Mouse (Mus musculus) ES-Bruce4 (cell line): ENCODE data around the gene Zfp316. TPM values are rescaled to one million over a fixed set of nuclear protein-coding genes. Genes with fewer than 3 reads are reported as not detected.
A peak's percentile ranks its signal among the peaks of the same experiment; 100 is the strongest.

Source experiments
- H3K27ac ChIP-seq: 2 replicates; pipeline ENCODE4 v1.5.1; 2012; ENCODE audit warnings: low read length, inconsistent platforms; ENCODE audit not compliant: insufficient read depth
- H3K27me3 ChIP-seq: 2 replicates; pipeline ENCODE4 v1.6.1; 2012; ENCODE audit warnings: mild to moderate bottlenecking, low read length, inconsistent platforms; ENCODE audit not compliant: control insufficient read depth, poor library complexity, insufficient read depth, severe bottlenecking
- H3K36me3 ChIP-seq: 2 replicates; pipeline ENCODE4 v1.6.1; 2012; ENCODE audit warnings: inconsistent platforms, mild to moderate bottlenecking, low read length, moderate library complexity; ENCODE audit not compliant: control insufficient read depth, poor library complexity, insufficient read depth, severe bottlenecking
- H3K4me1 ChIP-seq: one replicate; pipeline ENCODE4 v1.8.1; 2011; ENCODE audit warnings: low read length; ENCODE audit not compliant: control insufficient read depth, insufficient read depth
- H3K4me3 ChIP-seq: 2 replicates; pipeline ENCODE4 v1.5.1; 2011; ENCODE audit warnings: low read depth, mild to moderate bottlenecking, low read length
- H3K9ac ChIP-seq: 2 replicates; pipeline ENCODE4 v1.6.1; 2012; ENCODE audit warnings: low read depth, mild to moderate bottlenecking, inconsistent platforms; ENCODE audit not compliant: poor library complexity, severe bottlenecking
- H3K9me3 ChIP-seq: replicated peaks from 2 replicates; pipeline ENCODE4 v1.6.1; 2012; ENCODE audit warnings: mild to moderate bottlenecking, low read length, inconsistent platforms; ENCODE audit not compliant: control insufficient read depth, poor library complexity, insufficient read depth, severe bottlenecking
- CTCF ChIP-seq: IDR thresholded peaks from one replicate; pipeline ENCODE4 v1.8.1; 2011; ENCODE audit warnings: low read depth, low read length
- EP300 ChIP-seq: IDR thresholded peaks from 2 replicates; pipeline ENCODE4 v1.6.1; 2011; ENCODE audit warnings: low read depth, low read length; ENCODE audit not compliant: insufficient read depth
- POLR2A ChIP-seq: IDR thresholded peaks from one replicate; pipeline ENCODE4 v1.8.1; 2011; ENCODE audit warnings: low read length; ENCODE audit not compliant: insufficient read depth
- polyA plus RNA-seq: library from polyadenylated mRNA; stranded (reverse); fragments of >200 nt; gene quantifications from 2 replicates; pipeline ENCODE4 v1.2.4, GENCODE M21; 2011; ENCODE audit warnings: low read depth; ENCODE audit not compliant: missing spikeins, insufficient read depth, insufficient read length

The Zfp316 gene
- polyA plus RNA-seq, 1 experiment = 2.3 TPM

DNA sequence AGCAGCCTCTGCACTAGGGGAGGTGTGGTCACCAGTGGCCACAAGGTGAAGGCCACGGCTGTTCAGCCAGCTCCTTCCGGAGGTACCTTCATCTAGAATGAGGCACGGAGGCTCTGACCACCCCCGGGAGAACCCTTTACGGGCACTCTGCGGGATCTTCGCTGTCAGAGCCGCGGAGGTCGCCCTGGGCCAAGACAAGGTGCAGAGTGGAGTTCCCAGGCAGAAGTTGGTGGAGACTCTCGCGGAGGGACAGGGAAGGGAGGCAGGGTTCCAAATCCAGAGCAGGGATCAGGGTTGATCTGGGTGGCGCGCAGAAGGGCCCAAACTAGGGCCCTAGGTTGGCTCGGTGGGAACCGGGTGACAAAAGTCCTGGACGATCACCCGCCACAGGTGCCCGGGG lies 23.1 kb upstream of the Zfp316 start:
- Histone ChIP-seq H3K36me3 (no peaks in the 10 kb centered on the region), H3K9me3 (no peaks in the 10 kb centered on the region), H3K27me3 (peaks cover 4% of the 10 kb centered on the region), H3K9ac (peak overlapping the region; percentile 77), H3K27ac (no peak overlapping the region), H3K4me1 (no peaks in the 10 kb centered on the region), H3K4me3 (peak overlapping the region; percentile 65)
- TF ChIP-seq EP300 = no peak
- no peak for TF ChIP-seq POLR2A
- TF ChIP-seq CTCF = no peak

DNA sequence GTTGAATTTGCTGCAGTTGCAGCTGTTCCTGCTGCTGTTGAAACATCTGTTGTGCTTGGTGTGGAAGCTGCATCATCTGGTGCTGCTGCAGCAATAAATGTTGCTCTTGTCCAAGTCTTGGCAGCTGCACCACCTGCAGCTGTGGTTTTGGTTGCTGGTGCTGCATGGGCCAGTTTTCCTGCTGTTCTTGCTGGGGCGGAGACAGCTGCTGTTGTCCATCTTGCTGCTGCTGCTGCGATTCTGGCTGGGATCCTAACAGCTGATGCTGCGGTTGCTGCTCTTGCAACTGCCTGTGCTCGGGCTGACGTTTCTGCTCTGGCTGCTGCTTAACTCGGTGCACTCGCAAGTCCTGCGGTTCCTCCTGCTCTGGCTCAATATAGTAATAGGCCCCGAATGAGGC lies 19.5 kb upstream of the Zfp316 start:
- Histone ChIP-seq H3K4me3 (no peak overlapping the region), H3K27ac (no peak overlapping the region), H3K9me3 (no peaks in the 10 kb centered on the region), H3K36me3 (no peaks in the 10 kb centered on the region), H3K4me1 (no peaks in the 10 kb centered on the region), H3K9ac (no peak overlapping the region), H3K27me3 (peaks cover 4% of the 10 kb centered on the region)
- TF ChIP-seq CTCF = no peak
- TF ChIP-seq EP300 = no peak
- TF ChIP-seq POLR2A = no peak

DNA sequence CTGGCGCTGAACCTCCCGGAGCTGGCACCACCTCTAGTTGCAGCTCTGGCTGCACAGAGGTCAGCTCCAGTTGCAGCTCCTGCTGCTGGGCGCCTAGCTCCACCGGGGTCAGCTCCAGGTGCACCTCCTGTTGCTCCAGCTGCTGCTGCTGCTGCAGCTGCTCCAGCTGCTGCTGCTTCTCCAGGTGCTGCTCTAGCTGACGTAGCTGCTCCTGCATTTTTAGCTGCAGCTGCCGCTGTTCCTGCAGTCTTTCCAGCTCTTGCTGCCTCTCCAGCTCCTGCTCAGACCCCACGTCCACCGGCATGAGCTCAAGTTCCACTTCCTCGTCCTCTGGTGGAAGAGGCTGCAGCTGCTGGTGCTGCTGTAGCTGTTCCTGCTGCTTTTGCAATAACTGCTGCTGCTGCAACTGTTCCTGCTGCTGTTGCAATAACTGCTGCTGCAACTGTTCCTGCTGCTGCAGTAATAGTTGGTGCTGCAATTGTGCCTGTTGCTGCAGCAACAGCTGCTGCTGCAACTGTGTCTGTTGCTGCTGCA lies 18.6 kb upstream of the Zfp316 start:
- Histone ChIP-seq H3K4me3 (peak overlapping the region; percentile 38), H3K36me3 (no peaks in the 10 kb centered on the region), H3K9ac (peak overlapping the region; percentile 34; the same call in 1 of the 2 replicates), H3K9me3 (no peaks in the 10 kb centered on the region), H3K27ac (no peak overlapping the region), H3K27me3 (peaks cover 3% of the 10 kb centered on the region), H3K4me1 (no peaks in the 10 kb centered on the region)
- TF ChIP-seq CTCF (no peak), EP300 (no peak), POLR2A (no peak)

DNA sequence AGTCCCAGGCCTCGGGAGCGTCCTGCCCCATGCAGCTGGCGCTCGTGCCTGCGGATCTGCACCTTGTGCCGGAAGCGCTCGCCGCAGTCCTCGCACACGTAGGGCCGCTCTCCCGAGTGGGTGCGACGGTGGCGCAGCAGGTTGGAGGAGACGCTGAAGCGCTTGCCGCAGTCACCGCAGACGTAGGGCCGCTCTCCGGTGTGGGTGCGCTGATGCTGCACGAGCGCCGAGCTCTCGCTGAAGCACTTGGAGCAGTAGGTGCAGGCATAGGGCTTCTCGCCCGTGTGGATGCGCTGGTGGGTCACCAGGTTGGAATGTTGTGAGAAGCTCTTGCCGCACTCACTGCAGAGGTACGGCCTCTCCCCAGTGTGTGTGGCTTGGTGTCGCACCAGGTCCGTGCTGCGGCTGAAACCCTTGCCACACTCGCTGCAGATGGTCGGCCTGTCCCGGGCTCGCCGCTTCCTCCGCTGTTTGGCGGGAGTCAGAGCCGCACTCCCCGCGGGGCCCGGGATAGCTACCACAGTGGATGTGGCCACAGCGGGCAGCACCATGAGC lies 18.0 kb upstream of the Zfp316 start:
- TF ChIP-seq POLR2A = no peak
- no peak for TF ChIP-seq EP300
- H3K36me3 ChIP-seq = no peaks in the 10 kb centered on the region
- no peaks in the 10 kb centered on the region for H3K27me3 ChIP-seq
- H3K4me3 ChIP-seq = peak overlapping the region; percentile 38
- no peak overlapping the region for H3K27ac ChIP-seq
- H3K9ac ChIP-seq = peak overlapping the region; percentile 34
- H3K9me3 ChIP-seq = no peaks in the 10 kb centered on the region
- H3K4me1 ChIP-seq = no peaks in the 10 kb centered on the region

DNA sequence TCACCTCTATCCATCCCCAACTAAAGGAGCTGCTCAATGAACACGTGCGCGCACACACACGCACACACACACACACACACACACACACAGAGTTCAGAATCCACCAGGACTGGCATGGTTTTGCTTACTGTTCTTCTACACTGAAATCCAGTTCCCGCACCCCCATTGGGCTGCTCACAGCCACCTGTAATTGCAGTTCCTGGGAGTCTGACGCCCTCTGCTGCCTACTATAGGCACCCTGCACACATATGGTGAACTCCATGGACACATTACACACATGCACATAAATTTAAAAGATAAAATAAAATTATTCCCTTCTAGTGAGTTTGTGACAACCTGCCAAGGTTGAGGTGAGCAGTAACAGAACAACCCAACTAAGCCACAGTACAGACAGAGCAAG lies 14.9 kb upstream of the Zfp316 start:
- no peak overlapping the region for H3K4me3 ChIP-seq
- no peaks in the 10 kb centered on the region for H3K27me3 ChIP-seq
- no peaks in the 10 kb centered on the region for H3K9me3 ChIP-seq
- no peak for TF ChIP-seq EP300
- peak; percentile 78 for TF ChIP-seq CTCF
- no peaks in the 10 kb centered on the region for H3K36me3 ChIP-seq
- H3K9ac ChIP-seq = no peak overlapping the region
- no peak overlapping the region for H3K27ac ChIP-seq
- H3K4me1 ChIP-seq = no peaks in the 10 kb centered on the region

DNA sequence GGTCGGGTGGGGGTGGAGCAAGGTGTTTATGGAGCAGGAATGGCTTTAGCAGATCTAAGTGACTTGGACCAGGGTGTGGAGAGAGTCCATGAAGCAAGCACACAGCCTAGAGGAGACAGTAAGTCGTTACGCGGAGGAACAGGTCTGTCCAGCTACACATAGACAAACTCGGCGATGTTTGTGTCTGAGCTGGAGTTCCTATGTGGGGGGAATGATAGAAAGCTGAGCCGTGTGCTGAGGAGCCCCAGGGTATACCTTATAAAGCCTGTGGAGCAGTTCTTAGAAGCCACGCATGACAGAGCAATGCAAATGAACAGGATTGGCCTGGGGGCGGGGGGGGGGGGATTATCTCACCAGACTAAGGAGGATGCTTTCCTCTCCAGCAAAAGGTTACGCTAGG lies 9.4 kb upstream of the Zfp316 start:
- Histone ChIP-seq H3K4me1 (no peaks in the 10 kb centered on the region), H3K27ac (no peak overlapping the region), H3K9me3 (no peaks in the 10 kb centered on the region), H3K9ac (no peak overlapping the region), H3K27me3 (no peaks in the 10 kb centered on the region), H3K36me3 (no peaks in the 10 kb centered on the region), H3K4me3 (no peak overlapping the region)
- no peak for TF ChIP-seq CTCF
- no peak for TF ChIP-seq EP300
- TF ChIP-seq POLR2A = no peak
